Mouse (Mus musculus): ENCODE measurements around the gene Olfr772. TPM values are rescaled to one million over a fixed set of nuclear protein-coding genes. Genes with fewer than 3 reads are reported as not detected.
"Not testable (repeated sequence)": the region's sequence is repeated elsewhere in the genome, so short reads cannot be mapped to it uniquely, and the experiment has no call there.

The Olfr772 gene
- total RNA-seq (2021): not detected
- long read RNA-seq, experiment 1: 0 reads
- long read RNA-seq, experiment 2: 0 reads

GRCm38 (mm10) chr10:129177821-129178220, at the start of gene Olfr772:
TSS of gene Olfr772 (minus strand) at chr10:129177921.
- DNase-seq: not testable (repeated sequence)

GRCm38 (mm10) chr10:129187319-129187718, 9.6 kb upstream of the Olfr772 start, which contains the start of gene Olfr773:
TSS of gene Olfr773 (minus strand) at chr10:129187419.
- DNase-seq: not testable (repeated sequence)

DNA sequence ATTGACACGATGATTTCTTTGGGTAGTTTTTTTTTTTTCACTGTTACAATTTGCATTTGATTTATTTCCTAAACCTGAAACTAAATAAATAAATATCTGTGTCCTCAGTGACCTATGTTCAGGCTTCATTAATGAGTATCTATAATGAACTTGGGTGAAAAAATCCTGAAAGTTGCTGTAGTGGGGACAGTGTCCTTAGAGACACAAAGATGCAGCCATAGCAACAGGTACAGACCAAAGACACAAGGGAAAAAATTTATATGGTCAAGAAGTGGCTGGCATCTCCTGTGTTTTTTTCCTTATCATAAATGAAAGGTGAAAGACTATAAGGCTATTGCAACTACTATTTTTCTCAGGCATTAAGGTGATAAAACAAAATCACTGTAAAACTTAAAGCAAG, 13.1 kb downstream of the Olfr772 start, which contains the start of gene Olfr771:
Gene Olfr771 (minus strand): TSS at position 101 of the 400 bp plus-strand sequence.
- DNase-seq: no peak

- no peak for DNase-seq
Measured at GRCm38 (mm10) chr10:129138898-129139297, 38.8 kb downstream of the Olfr772 start, which contains the start of gene Olfr770. TSS of gene Olfr770 (minus strand) at chr10:129138998.

Other genes starting within 250 kb of the Olfr772 start
- 10 to 100 TPM; 24.4 to 36.7 TPM for gene Itga7, start 244.1 kb downstream of the Olfr772 start, total RNA-seq (2021)
- 10 to 100 TPM; 17.2 to 32.9 TPM for gene Mettl7b, start 216.9 kb downstream of the Olfr772 start, total RNA-seq (2021)
- not detected for gene Olfr9, start 188.5 kb downstream of the Olfr772 start, total RNA-seq (2021)
- not detected for gene Olfr763, start 167.1 kb downstream of the Olfr772 start, total RNA-seq (2021)
- not detected for gene Olfr764-ps1, start 138.0 kb downstream of the Olfr772 start, total RNA-seq (2021)
- gene Olfr765, start 127.9 kb downstream of the Olfr772 start, total RNA-seq (2021): not detected
- gene Olfr766-ps1, start 108.9 kb downstream of the Olfr772 start, total RNA-seq (2021): not detected
- gene Olfr767, start 95.0 kb downstream of the Olfr772 start, total RNA-seq (2021): not detected
- not detected for gene Olfr768, start 78.5 kb downstream of the Olfr772 start, total RNA-seq (2021)
- gene Olfr769, start 60.1 kb downstream of the Olfr772 start, total RNA-seq (2021): not detected
- not detected for gene Olfr770, start 38.9 kb downstream of the Olfr772 start, total RNA-seq (2021)
- not detected for gene Olfr771, start 13.2 kb downstream of the Olfr772 start, total RNA-seq (2021)
- gene Olfr773, start 9.5 kb upstream of the Olfr772 start, total RNA-seq (2021): not detected
- gene Olfr774, start 58.3 kb upstream of the Olfr772 start, total RNA-seq (2021): not detected
- not detected for gene Olfr775, start 70.5 kb upstream of the Olfr772 start, total RNA-seq (2021)
- gene Olfr776, start 81.2 kb upstream of the Olfr772 start, total RNA-seq (2021): not detected
- not detected for gene Olfr777, start 93.6 kb upstream of the Olfr772 start, total RNA-seq (2021)
- not detected for gene Olfr780, start 140.2 kb upstream of the Olfr772 start, total RNA-seq (2021)
- not detected for gene Olfr781, start 150.9 kb upstream of the Olfr772 start, total RNA-seq (2021)
- gene Olfr782, start 170.9 kb upstream of the Olfr772 start, total RNA-seq (2021): not detected
- under 1 TPM in 1 of 2 experiments, not detected in 1; 0.09 TPM for gene Olfr784, start 206.2 kb upstream of the Olfr772 start, total RNA-seq (2021)
- not detected for gene Olfr785, start 227.5 kb upstream of the Olfr772 start, total RNA-seq (2021)
- gene Olfr786, start 249.4 kb upstream of the Olfr772 start, total RNA-seq (2021): not detected

Data from adrenal gland, postnatal 10 days (tissue).